Mouse (Mus musculus) midbrain, embryonic 10.5 days (tissue): Measurements from ENCODE around the gene Hist1h2bp. TPM values are rescaled to one million over a fixed set of nuclear protein-coding genes. Genes with fewer than 3 reads are reported as not detected.
"Not testable (repeated sequence)": the region's sequence is repeated elsewhere in the genome, so short reads cannot be mapped to it uniquely, and the experiment has no call there.

Experiments
- DNase-seq: peaks from one replicate; pipeline ENCODE4 v3.0.0-alpha.2; 2017; ENCODE audit warnings: low spot score
- H3K27ac ChIP-seq: fragments of 300-500 bp; sonication (generic); replicated peaks from 2 replicates; pipeline ENCODE4 v1.5.1; 2016; ENCODE audit warnings: mild to moderate bottlenecking
- H3K27me3 ChIP-seq: fragments of 300-500 bp; sonication (generic); 2 replicates; pipeline ENCODE4 v1.6.1; 2016; ENCODE audit warnings: low read depth, mild to moderate bottlenecking; ENCODE audit not compliant: poor library complexity, severe bottlenecking
- H3K36me3 ChIP-seq: fragments of 300-500 bp; sonication (generic); 2 replicates; pipeline ENCODE4 v1.6.1; 2016; ENCODE audit warnings: mild to moderate bottlenecking, moderate library complexity
- H3K4me1 ChIP-seq: fragments of 300-500 bp; sonication (generic); 2 replicates; pipeline ENCODE4 v1.6.1; 2016
- H3K4me3 ChIP-seq: fragments of 300-500 bp; sonication (generic); 2 replicates; pipeline ENCODE4 v1.5.1; 2016; ENCODE audit warnings: mild to moderate bottlenecking, moderate library complexity
- H3K9me3 ChIP-seq: fragments of 300-500 bp; sonication (generic); replicated peaks from 2 replicates; pipeline ENCODE4 v1.6.1; 2016; ENCODE audit warnings: mild to moderate bottlenecking
- WGBS: fragments of 180-500 bp; shearing (Covaris S2); methylation state at CpG from one replicate; pipeline ENCODE4 v1.1.7; 2016; 5-methylcytosine and 5-hydroxymethylcytosine counted together
- polyA plus RNA-seq: library from polyadenylated mRNA; unstranded; fragments of >200 nt; fragmentation: Nextera tagmentation; extraction: Ambion mirVana; gene quantifications from 2 replicates; pipeline ENCODE4 v1.2.1, GENCODE M21; 2016

Gene Hist1h2bp
- polyA plus RNA-seq, 1 experiment from 2014 or later: 4.2 TPM

DNA sequence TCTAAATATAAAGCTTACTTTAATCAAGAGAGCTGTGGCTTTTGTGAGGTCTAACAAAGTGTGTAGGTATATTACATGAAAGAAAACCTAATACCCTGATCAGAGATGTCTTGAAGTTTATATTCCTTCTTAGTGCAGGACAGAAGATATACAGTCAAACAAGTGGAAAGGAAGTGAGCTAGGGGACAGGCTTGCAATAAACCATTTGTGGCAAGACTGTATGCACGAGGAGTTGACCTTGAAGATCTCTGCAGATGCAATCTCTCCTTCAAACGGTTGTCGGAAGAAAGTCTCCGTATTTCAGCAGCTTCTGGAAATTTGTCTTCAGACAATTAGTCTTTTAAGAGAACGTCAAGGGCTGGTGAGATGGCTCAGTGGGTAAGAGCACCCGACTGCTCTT is 2.7 kb downstream of the Hist1h2bp start:
- no peaks in the 10 kb centered on the region for H3K36me3 ChIP-seq
- H3K27ac ChIP-seq: peak overlapping the region; percentile 87; the same call in 1 of the 2 replicates
- WGBS: 69% methylated on average over 6 of the region's 6 CpGs
- no peaks in the 10 kb centered on the region for H3K27me3 ChIP-seq
- no peak for DNase-seq
- no peak overlapping the region for H3K4me3 ChIP-seq
- peaks cover 46% of the 10 kb centered on the region for H3K4me1 ChIP-seq
- H3K9me3 ChIP-seq: no peaks in the 10 kb centered on the region

DNA sequence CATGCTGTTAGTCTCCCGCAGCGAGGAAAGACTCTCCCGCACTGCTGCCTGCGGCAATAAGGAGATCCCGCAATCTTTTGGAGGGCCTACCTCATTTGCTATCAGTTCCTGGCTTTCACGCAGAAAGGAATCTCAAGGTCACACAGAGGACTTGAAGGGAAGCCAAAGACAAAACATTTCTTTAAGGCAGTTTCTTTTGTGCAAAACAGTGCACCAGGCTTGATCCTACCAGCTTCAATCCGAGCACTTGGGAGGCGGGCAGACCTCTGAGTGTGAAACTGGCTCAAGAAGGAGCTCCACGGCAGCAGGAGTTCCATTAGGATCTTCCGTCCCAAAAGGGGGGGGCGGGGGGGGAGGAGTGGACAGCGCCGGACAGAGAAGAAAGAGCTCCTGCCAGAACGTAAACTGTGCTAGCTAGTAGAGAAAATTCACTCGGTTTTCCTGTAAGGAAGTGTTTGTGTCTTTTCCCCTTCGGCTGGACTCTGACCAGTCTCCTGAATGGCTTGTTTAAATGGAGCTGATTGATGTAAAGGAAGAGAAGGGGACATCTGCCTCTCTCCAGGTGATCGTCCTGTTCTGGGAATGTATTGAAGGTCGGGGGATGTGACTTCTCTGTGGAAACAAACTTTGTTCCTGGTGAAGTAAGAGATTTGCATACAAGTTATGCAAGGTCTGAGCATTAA is 3.5 kb downstream of the Hist1h2bp start:
- H3K4me3 ChIP-seq: peak overlapping the region; percentile 38

DNA sequence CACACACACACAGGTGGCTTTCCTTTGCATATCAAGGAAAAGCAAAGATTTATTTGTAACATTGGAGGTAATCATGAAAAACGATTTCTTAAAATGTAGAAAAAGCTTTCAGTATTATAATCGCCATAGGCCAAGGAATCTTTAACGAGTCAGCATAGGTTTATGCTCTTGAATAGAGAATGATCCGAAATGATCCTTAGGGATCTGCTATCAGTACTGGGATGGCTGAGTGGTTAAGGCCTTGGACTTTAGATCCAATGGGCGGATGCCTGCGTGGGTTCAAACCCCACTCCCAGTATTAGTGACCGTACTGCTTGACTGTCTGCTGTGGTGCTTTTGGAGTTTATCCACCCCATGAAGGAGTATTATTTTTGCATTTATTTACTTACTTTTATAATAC is 8.3 kb downstream of the Hist1h2bp start:
- Histone ChIP-seq H3K36me3 (no peaks in the 10 kb centered on the region), H3K4me1 (peaks cover 9% of the 10 kb centered on the region), H3K9me3 (no peaks in the 10 kb centered on the region), H3K4me3 (no peak overlapping the region), H3K27me3 (no peaks in the 10 kb centered on the region), H3K27ac (no peak overlapping the region)
- WGBS: 89% methylated on average over 7 of the region's 7 CpGs
- DNase-seq: no peak

More for the DNA sequence above, 3.5 kb downstream of the Hist1h2bp start:
- Histone ChIP-seq H3K4me1 (peaks cover 39% of the 10 kb centered on the region), H3K36me3 (no peaks in the 10 kb centered on the region), H3K27ac (peak overlapping the region; percentile 85), H3K9me3 (no peaks in the 10 kb centered on the region), H3K27me3 (no peaks in the 10 kb centered on the region)
- whole genome bisulfite sequencing: 7% methylated on average over 18 of the region's 18 CpGs
- DNase-seq: peak; percentile 50

DNA sequence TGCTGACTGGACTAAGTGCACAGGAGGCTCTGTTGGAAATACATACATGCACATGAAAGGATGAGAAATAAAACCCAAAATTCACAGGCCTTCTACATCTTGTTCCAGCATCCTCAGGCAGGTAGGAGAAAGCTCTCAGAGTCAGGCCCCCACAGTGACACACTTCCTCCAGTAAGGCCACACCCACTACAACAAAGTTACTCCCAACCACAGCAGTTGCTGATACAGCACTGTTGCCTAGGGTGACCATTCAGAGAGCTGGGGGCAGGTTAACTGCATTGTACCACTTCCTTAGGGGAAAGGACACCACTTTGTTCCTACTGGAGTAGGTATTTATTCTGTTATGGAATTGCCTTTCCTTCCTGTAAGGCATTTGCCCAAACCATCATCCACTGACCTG is 9.9 kb downstream of the Hist1h2bp start:
- not testable (repeated sequence) for H3K36me3 ChIP-seq, H3K4me3 ChIP-seq, H3K9me3 ChIP-seq, DNase-seq, H3K27ac ChIP-seq, H3K27me3 ChIP-seq, H3K4me1 ChIP-seq

DNA sequence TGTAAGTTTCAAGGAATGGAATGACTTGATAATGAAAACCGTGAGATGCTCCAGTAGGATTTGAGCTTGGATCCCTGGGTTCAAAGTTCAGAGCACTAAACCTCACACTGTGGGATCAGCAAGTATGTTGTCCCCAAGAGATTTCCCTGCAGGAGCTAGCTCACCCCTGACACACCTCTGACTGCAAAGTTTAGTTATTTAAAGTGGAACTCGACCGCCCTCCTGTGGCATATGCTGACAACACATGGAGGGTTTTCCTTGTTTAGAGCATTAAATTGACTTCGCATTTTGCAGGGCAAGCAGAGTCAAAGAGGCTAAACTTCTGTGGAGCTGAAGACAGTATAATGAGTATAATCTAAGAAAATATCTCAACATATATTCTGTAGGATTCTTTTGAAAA is 15.8 kb downstream of the Hist1h2bp start:
- H3K4me3 ChIP-seq, DNase-seq, H3K4me1 ChIP-seq, H3K36me3 ChIP-seq, H3K27me3 ChIP-seq, H3K27ac ChIP-seq, H3K9me3 ChIP-seq: not testable (repeated sequence)
- whole genome bisulfite sequencing: no CpG with 5 or more reads among the region's 4 CpGs

DNA sequence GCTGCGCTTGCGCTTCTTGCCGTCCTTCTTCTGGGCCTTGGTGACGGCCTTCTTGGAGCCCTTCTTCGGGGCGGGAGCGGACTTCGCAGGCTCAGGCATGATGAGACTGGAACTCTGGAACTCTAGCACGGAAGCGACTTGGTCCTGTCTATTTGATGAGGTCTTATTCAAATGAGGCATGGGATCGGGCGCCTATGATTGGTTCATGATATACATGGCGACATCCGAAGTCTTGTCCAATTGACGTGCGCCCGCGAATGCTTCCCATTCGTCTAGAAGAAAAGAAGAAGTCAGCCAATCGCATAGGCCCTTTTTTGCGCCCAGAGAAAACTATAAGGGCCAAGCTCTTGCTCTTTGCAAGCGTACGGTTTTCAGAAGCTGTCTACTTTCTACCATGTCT is 22.8 kb downstream of the Hist1h2bp start, which contains the start of the genes Hist1h2bq and Hist1h2ao:
Hist1h2bq (minus strand) TSS at position 125 of the 400 bp plus-strand sequence.
Hist1h2ao (plus strand) TSS at position 393 of the 400 bp plus-strand sequence.
- not testable (repeated sequence) for H3K27me3 ChIP-seq, H3K9me3 ChIP-seq, DNase-seq, H3K27ac ChIP-seq, H3K4me3 ChIP-seq, H3K4me1 ChIP-seq, H3K36me3 ChIP-seq
- no CpG with 5 or more reads among the region's 23 CpGs for WGBS

DNA sequence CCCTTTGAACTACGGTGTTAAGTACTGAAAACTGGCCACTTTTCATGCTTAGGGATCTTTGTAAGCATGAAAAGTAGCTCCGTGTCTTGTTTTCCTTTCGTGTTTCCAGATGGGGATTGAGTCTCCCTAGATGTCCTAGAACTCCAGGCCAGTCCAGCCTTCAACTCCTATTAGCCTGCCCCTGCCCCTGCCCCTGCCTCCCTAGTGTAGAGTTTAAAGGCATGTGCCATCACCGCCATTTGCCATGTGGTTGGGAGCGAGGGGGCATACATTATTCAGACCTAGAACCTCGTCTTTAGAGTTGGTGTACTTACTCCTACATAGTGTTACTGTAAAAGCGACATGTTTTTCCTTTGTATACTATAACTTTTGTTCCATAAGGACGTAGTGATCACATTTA is 23.8 kb downstream of the Hist1h2bp start:
- not testable (repeated sequence) for H3K27me3 ChIP-seq, H3K9me3 ChIP-seq, H3K27ac ChIP-seq, H3K4me1 ChIP-seq, H3K36me3 ChIP-seq, H3K4me3 ChIP-seq, DNase-seq
- WGBS: no CpG with 5 or more reads among the region's 8 CpGs

DNA sequence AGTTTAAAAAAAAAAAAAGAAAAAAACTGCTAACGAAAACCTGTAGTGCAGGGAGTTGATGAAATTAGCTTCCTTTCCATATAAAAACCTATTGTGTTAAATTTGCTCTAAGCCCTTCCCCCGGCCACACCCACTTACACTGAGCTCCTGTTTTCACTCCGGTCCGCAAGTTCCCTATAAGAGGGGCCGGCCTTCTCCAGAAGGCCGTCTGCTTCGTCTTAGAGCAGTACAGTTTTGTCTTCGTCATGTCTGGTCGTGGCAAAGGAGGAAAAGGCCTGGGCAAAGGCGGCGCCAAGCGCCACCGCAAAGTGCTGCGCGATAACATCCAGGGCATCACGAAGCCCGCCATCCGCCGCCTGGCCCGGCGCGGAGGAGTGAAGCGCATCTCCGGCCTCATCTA is 24.3 kb downstream of the Hist1h2bp start, which contains the start of gene Hist1h4m:
Hist1h4m (plus strand) TSS at position 208 of the 400 bp plus-strand sequence.
- WGBS: no CpG with 5 or more reads among the region's 24 CpGs
- DNase-seq, H3K36me3 ChIP-seq, H3K9me3 ChIP-seq, H3K4me1 ChIP-seq, H3K27me3 ChIP-seq: not testable (repeated sequence)
- peak within 1 kb of the TSS; percentile 71 for H3K27ac ChIP-seq
- peak within 1 kb of the TSS; percentile 40 for H3K4me3 ChIP-seq

DNA sequence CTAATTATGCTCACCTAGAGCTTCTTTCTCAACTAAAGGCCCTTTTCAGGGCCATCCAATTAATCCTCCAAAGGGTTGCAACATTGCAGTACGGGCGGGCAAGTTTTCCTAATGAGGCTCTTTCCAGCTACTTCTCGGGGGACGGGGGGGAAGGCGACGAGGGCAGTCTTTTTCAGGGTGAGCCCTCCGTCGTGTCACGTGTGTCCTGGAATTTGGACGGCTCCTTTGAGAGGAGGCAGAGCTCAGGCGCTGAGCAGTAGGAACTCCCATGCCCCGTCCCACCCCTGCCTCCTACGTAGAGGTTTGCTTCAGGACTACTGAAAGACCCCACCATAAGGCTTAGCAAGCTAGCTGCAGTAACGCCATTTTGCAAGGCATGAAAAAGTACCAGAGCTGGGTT is 24.8 kb downstream of the Hist1h2bp start:
- DNase-seq, H3K9me3 ChIP-seq, H3K36me3 ChIP-seq, H3K27me3 ChIP-seq, H3K4me1 ChIP-seq: not testable (repeated sequence)
- WGBS: under 1% methylated on average over 14 of the region's 14 CpGs
- peak overlapping the region; percentile 40 for H3K4me3 ChIP-seq
- H3K27ac ChIP-seq: peak overlapping the region; percentile 71

DNA sequence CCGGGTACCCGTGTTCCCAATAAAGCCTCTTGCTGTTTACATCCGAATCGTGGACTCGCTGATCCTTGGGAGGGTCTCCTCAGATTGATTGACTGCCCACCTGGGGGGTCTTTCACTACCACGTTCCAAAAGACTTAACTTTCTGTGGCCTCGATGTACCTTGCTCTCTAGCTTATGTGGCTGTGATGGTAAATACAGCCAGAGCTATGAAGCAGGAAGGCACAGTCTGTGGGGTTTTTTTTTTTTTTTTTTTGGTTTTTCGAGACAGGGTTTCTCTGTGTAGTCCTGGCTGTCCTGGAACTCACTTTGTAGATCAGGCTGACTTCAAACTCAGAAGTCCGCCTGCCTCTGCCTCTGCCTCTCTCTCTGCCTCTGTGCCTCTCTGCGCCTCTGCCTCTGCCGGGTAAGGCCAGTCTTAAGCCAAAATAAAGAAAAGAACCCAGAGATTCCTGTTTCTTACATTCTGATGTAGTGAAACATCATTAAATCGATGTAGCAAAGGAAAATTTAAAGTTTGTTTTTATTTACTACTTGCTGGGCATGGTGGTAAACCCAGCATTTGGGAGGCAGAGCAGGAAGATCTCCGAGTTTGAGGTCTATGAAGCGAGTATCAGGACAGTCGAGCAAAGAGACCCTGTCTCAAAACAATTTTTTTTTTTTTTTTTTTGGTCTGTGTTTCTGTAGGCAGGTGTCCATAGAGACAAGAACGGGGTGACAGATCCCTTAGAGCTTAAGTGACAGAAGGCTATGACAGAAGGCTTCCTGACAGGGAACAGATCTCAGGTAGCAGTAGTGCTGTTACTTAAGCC is 33.0 kb downstream of the Hist1h2bp start:
- not testable (repeated sequence) for H3K27ac ChIP-seq, H3K36me3 ChIP-seq, H3K9me3 ChIP-seq, H3K4me3 ChIP-seq, H3K4me1 ChIP-seq, H3K27me3 ChIP-seq, DNase-seq
- 76% methylated on average over 7 of the region's 16 CpGs for WGBS

DNA sequence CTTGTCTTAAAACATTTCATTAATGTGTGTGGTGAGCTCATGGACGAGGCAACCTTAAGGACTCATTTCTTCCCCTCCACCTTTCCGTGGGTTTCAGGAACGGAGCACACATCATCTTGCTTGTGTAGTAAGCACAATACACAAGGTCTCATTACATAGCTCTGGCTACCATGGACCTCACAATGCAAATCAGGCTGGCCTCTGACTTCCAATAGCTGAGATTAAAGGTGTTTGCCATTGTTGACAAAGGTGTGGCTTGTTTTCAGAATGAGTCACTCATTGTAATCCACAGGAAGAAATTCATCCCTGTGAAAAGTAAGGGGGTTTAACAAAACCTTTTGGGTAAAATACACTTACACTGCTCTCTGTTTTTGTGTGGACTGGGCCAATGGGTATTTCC is 41.2 kb downstream of the Hist1h2bp start:
- Histone ChIP-seq H3K36me3 (peaks cover 4% of the 10 kb centered on the region; the same call in 1 of the 2 replicates), H3K9me3 (no peaks in the 10 kb centered on the region), H3K4me3 (no peak overlapping the region), H3K27ac (peak overlapping the region; percentile 49; the same call in 1 of the 2 replicates), H3K4me1 (0 out of 2 replicates have a peak, but pooled peaks cover 4% of the 10 kb centered on the region), H3K27me3 (no peaks in the 10 kb centered on the region)
- no peak for DNase-seq
- WGBS: 89% methylated on average over 3 of the region's 3 CpGs

DNA sequence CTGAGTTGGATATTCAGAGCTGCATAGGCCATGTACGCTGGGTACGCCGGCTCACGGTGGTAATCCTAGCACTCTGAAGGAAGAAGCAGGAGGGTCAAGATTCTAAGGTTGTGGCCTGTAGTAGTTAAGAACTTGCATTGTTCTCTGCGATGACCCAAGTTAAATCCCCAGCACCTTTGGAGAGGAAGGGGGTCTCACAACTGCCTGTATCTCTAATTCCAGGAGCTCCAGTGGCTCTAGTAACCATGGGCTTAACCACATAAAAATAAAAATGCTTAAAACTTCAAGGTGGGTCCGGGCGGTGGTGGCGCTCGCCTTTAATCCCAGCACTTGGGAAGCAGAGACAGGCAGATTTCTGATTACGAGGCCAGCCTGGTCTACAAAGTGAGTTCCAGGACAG is 43.1 kb downstream of the Hist1h2bp start:
- DNase-seq: peak; percentile 14
- Histone ChIP-seq H3K9me3 (no peaks in the 10 kb centered on the region), H3K27ac (peak overlapping the region; percentile 63), H3K36me3 (peaks cover 4% of the 10 kb centered on the region; the same call in 1 of the 2 replicates), H3K4me1 (0 out of 2 replicates have a peak, but pooled peaks cover 4% of the 10 kb centered on the region), H3K27me3 (no peaks in the 10 kb centered on the region), H3K4me3 (peak overlapping the region; percentile 20; the same call in 1 of the 2 replicates)
- 89% methylated on average over 10 of the region's 10 CpGs for whole genome bisulfite sequencing
